Mouse (Mus musculus): Measurements from ENCODE around the gene Aif1. TPM values are rescaled to one million over a fixed set of nuclear protein-coding genes. Genes with fewer than 3 reads are reported as not detected.

Aif1 gene
- polyA plus RNA-seq, 1 experiment: not detected

GRCm38 (mm10) chr17:35187959-35188610 lies 12.2 kb upstream of the Aif1 start, which contains the start of gene Lst1:
Gene Lst1, minus strand, starts transcription at chr17:35188439.
- no peaks in the 10 kb centered on the region for H3K36me3 ChIP-seq (ENCODE audit: control insufficient read depth, insufficient read depth)
- H3K4me3 ChIP-seq (ENCODE audit: insufficient read depth, poor library complexity, severe bottlenecking): no peak within 1 kb of the TSS
- H3K79me3 ChIP-seq (ENCODE audit: low read depth): no peaks in the 10 kb centered on the region
- H3K27me3 ChIP-seq (ENCODE audit: control insufficient read depth, insufficient read depth, insufficient read length): no peaks in the 10 kb centered on the region
- H3K79me2 ChIP-seq (ENCODE audit: control insufficient read depth, insufficient read depth): no peaks in the 10 kb centered on the region
- H3ac ChIP-seq (ENCODE audit: control insufficient read depth, insufficient read length, low read depth): no peak within 1 kb of the TSS
- no peak for TF ChIP-seq FOSL1 (IDR thresholded peaks at IDR 0.05; ENCODE audit: insufficient read depth, low read length, poor library complexity, severe bottlenecking)
- no peak for TF ChIP-seq MAX (IDR thresholded peaks at IDR 0.05)
- TF ChIP-seq MYOG (IDR thresholded peaks at IDR 0.05; ENCODE audit: control insufficient read depth, extremely low read depth, insufficient read length): no peak
- no peak for TF ChIP-seq CTCF (IDR thresholded peaks at IDR 0.05; ENCODE audit: control insufficient read depth, insufficient read depth, insufficient read length)
- TF ChIP-seq USF1 (IDR thresholded peaks at IDR 0.05; ENCODE audit: low read depth): no peak
- no peak for TF ChIP-seq MYOD1 (IDR thresholded peaks at IDR 0.05; ENCODE audit: control insufficient read depth, insufficient read length, low read depth)
- no peak for TF ChIP-seq CEBPB (IDR thresholded peaks at IDR 0.05; ENCODE audit: low read depth)

- TF ChIP-seq CEBPB (IDR thresholded peaks at IDR 0.05; ENCODE audit: low read depth) (no peak), MYOG (IDR thresholded peaks at IDR 0.05; ENCODE audit: control insufficient read depth, extremely low read depth, insufficient read length) (no peak), MAX (IDR thresholded peaks at IDR 0.05) (no peak), FOSL1 (IDR thresholded peaks at IDR 0.05; ENCODE audit: insufficient read depth, low read length, poor library complexity, severe bottlenecking) (no peak), MYOD1 (IDR thresholded peaks at IDR 0.05; ENCODE audit: control insufficient read depth, insufficient read length, low read depth) (no peak), CTCF (IDR thresholded peaks at IDR 0.05; ENCODE audit: control insufficient read depth, insufficient read depth, insufficient read length) (no peak), USF1 (IDR thresholded peaks at IDR 0.05; ENCODE audit: low read depth) (no peak)
- no peaks in the 10 kb centered on the region for H3K27me3 ChIP-seq (ENCODE audit: control insufficient read depth, insufficient read depth, insufficient read length)
Observed at GRCm38 (mm10) chr17:35187345-35187744, 11.5 kb upstream of the Aif1 start.

GRCm38 (mm10) chr17:35186681-35187080 lies 10.8 kb upstream of the Aif1 start:
- Histone ChIP-seq H3K79me3 (ENCODE audit: low read depth) (no peaks in the 10 kb centered on the region), H3K36me3 (ENCODE audit: control insufficient read depth, insufficient read depth) (no peaks in the 10 kb centered on the region), H3ac (ENCODE audit: control insufficient read depth, insufficient read length, low read depth) (peak overlapping the region; percentile 15), H3K79me2 (ENCODE audit: control insufficient read depth, insufficient read depth) (no peaks in the 10 kb centered on the region), H3K27me3 (ENCODE audit: control insufficient read depth, insufficient read depth, insufficient read length) (no peaks in the 10 kb centered on the region), H3K4me3 (ENCODE audit: insufficient read depth, poor library complexity, severe bottlenecking) (peak overlapping the region; percentile 21)
- TF ChIP-seq FOSL1 (IDR thresholded peaks at IDR 0.05; ENCODE audit: insufficient read depth, low read length, poor library complexity, severe bottlenecking): no peak
- TF ChIP-seq MYOG (IDR thresholded peaks at IDR 0.05; ENCODE audit: control insufficient read depth, extremely low read depth, insufficient read length): no peak
- no peak for TF ChIP-seq CTCF (IDR thresholded peaks at IDR 0.05; ENCODE audit: control insufficient read depth, insufficient read depth, insufficient read length)
- no peak for TF ChIP-seq MYOD1 (IDR thresholded peaks at IDR 0.05; ENCODE audit: control insufficient read depth, insufficient read length, low read depth)
- TF ChIP-seq MAX (IDR thresholded peaks at IDR 0.05): no peak
- TF ChIP-seq USF1 (IDR thresholded peaks at IDR 0.05; ENCODE audit: low read depth): no peak
- TF ChIP-seq CEBPB (IDR thresholded peaks at IDR 0.05; ENCODE audit: low read depth): no peak

More at GRCm38 (mm10) chr17:35187345-35187744, 11.5 kb upstream of the Aif1 start:
- Histone ChIP-seq H3K79me3 (ENCODE audit: low read depth) (no peaks in the 10 kb centered on the region), H3ac (ENCODE audit: control insufficient read depth, insufficient read length, low read depth) (no peak overlapping the region), H3K79me2 (ENCODE audit: control insufficient read depth, insufficient read depth) (no peaks in the 10 kb centered on the region), H3K36me3 (ENCODE audit: control insufficient read depth, insufficient read depth) (no peaks in the 10 kb centered on the region), H3K4me3 (ENCODE audit: insufficient read depth, poor library complexity, severe bottlenecking) (no peak overlapping the region)

- H3K36me3 ChIP-seq (ENCODE audit: control insufficient read depth, insufficient read depth): no peaks in the 10 kb centered on the region
- TF ChIP-seq FOSL1 (IDR thresholded peaks at IDR 0.05; ENCODE audit: insufficient read depth, low read length, poor library complexity, severe bottlenecking): no peak
- no peak for TF ChIP-seq USF1 (IDR thresholded peaks at IDR 0.05; ENCODE audit: low read depth)
- TF ChIP-seq MYOD1 (IDR thresholded peaks at IDR 0.05; ENCODE audit: control insufficient read depth, insufficient read length, low read depth): no peak
- TF ChIP-seq MYOG (IDR thresholded peaks at IDR 0.05; ENCODE audit: control insufficient read depth, extremely low read depth, insufficient read length): no peak
- no peak for TF ChIP-seq CTCF (IDR thresholded peaks at IDR 0.05; ENCODE audit: control insufficient read depth, insufficient read depth, insufficient read length)
- no peak for TF ChIP-seq CEBPB (IDR thresholded peaks at IDR 0.05; ENCODE audit: low read depth)
- TF ChIP-seq MAX (IDR thresholded peaks at IDR 0.05): no peak
- H3K79me2 ChIP-seq (ENCODE audit: control insufficient read depth, insufficient read depth): no peaks in the 10 kb centered on the region
- H3ac ChIP-seq (ENCODE audit: control insufficient read depth, insufficient read length, low read depth): no peak overlapping the region
- H3K27me3 ChIP-seq (ENCODE audit: control insufficient read depth, insufficient read depth, insufficient read length): no peaks in the 10 kb centered on the region
- H3K4me3 ChIP-seq (ENCODE audit: insufficient read depth, poor library complexity, severe bottlenecking): peak overlapping the region; percentile 21
- H3K79me3 ChIP-seq (ENCODE audit: low read depth): no peaks in the 10 kb centered on the region
Observed at GRCm38 (mm10) chr17:35185639-35186611, 10.1 kb upstream of the Aif1 start.

- no peaks in the 10 kb centered on the region for H3K79me2 ChIP-seq (ENCODE audit: control insufficient read depth, insufficient read depth)
- no peak overlapping the region for H3K4me3 ChIP-seq (ENCODE audit: insufficient read depth, poor library complexity, severe bottlenecking)
- no peaks in the 10 kb centered on the region for H3K27me3 ChIP-seq (ENCODE audit: control insufficient read depth, insufficient read depth, insufficient read length)
- TF ChIP-seq MYOD1 (IDR thresholded peaks at IDR 0.05; ENCODE audit: control insufficient read depth, insufficient read length, low read depth) (no peak), MAX (IDR thresholded peaks at IDR 0.05) (no peak), CTCF (IDR thresholded peaks at IDR 0.05; ENCODE audit: control insufficient read depth, insufficient read depth, insufficient read length) (no peak), CEBPB (IDR thresholded peaks at IDR 0.05; ENCODE audit: low read depth) (no peak), USF1 (IDR thresholded peaks at IDR 0.05; ENCODE audit: low read depth) (no peak)
- H3K36me3 ChIP-seq (ENCODE audit: control insufficient read depth, insufficient read depth): no peaks in the 10 kb centered on the region
- H3K79me3 ChIP-seq (ENCODE audit: low read depth): no peaks in the 10 kb centered on the region
- H3ac ChIP-seq (ENCODE audit: control insufficient read depth, insufficient read length, low read depth): no peak overlapping the region
Observed at GRCm38 (mm10) chr17:35180093-35180492, 4.2 kb upstream of the Aif1 start.

Data from C2C12 (cell line).